In genomic region chr2:45067116-45067515, GRCm38 (mm10) we compare ENCODE assay signal across 10 mouse cellular contexts. TPM values are rescaled to one million over a fixed set of nuclear protein-coding genes. Genes with fewer than 3 reads are reported as not detected.
DNase-seq lines count a peak whose midpoint lies in the region; ATAC-seq and TF ChIP-seq lines count a peak whose summit lies in the region.
"Had no signal": no experiment of that assay in that cellular context is flagged by ENCODE, and none has a peak within 500 bp of the region (broad histone marks: within the 10 kb centered on the region; RNA-seq: fewer than 3 reads in every experiment).

No protein-coding gene starts in this region.

- peak overlapping the region; percentile 81 for H3K27ac ChIP-seq in heart, embryonic 13.5 days (replicated peaks)
- H3K27ac ChIP-seq in midbrain, embryonic 12.5 days (replicated peaks) = 0 out of 2 replicates have a peak overlapping the region, but pooled peaks have one; percentile 25
- H3K27ac ChIP-seq in midbrain, embryonic 15.5 days = no peak overlapping the region
- peak overlapping the region; percentile 84 for H3K27ac ChIP-seq in heart, embryonic 16.5 days (ENCODE audit: low read length)
- 0 out of 2 replicates have a peak overlapping the region, but pooled peaks have one; percentile 24 for H3K27ac ChIP-seq in neural tube, embryonic 13.5 days (replicated peaks)
- no peak overlapping the region for H3K27ac ChIP-seq in intestine, postnatal 0 days (ENCODE audit: low read depth, low read length)

- no peak; the same call in 1 of the 2 replicates for ATAC-seq in heart, embryonic 13.5 days (ENCODE audit: extremely low read depth, insufficient number of reproducible peaks, low FRiP score, low TSS enrichment)
- no peak for ATAC-seq in midbrain, embryonic 12.5 days (ENCODE audit: low FRiP score, low read depth)
- ATAC-seq in midbrain, embryonic 15.5 days (replicated peaks) = no peak
- peak; percentile 77 for ATAC-seq in heart, embryonic 16.5 days (replicated peaks; ENCODE audit: extremely low read depth, insufficient read depth, low FRiP score)
- no peak for ATAC-seq in neural tube, embryonic 13.5 days (ENCODE audit: low read depth)
- no peak for ATAC-seq in intestine, postnatal 0 days

- H3K4me1 ChIP-seq in heart, embryonic 13.5 days = peaks cover 73% of the 10 kb centered on the region
- peaks cover 55% of the 10 kb centered on the region for H3K4me1 ChIP-seq in midbrain, embryonic 12.5 days
- H3K4me1 ChIP-seq in midbrain, embryonic 15.5 days = peaks cover 16% of the 10 kb centered on the region
- H3K4me1 ChIP-seq in heart, embryonic 16.5 days (ENCODE audit: control insufficient read depth, insufficient read depth, low read length) = peaks cover 28% of the 10 kb centered on the region
- peaks cover 55% of the 10 kb centered on the region for H3K4me1 ChIP-seq in neural tube, embryonic 13.5 days (replicated peaks)
- no peaks in the 10 kb centered on the region for H3K4me1 ChIP-seq in intestine, postnatal 0 days (replicated peaks; ENCODE audit: control insufficient read depth, insufficient read depth, low read length)

- H3K4me3 ChIP-seq in heart, embryonic 13.5 days = no peak overlapping the region
- no peak overlapping the region for H3K4me3 ChIP-seq in midbrain, embryonic 12.5 days
- H3K4me3 ChIP-seq in midbrain, embryonic 15.5 days = no peak overlapping the region
- H3K4me3 ChIP-seq in heart, embryonic 16.5 days (ENCODE audit: low read length) = no peak overlapping the region
- no peak overlapping the region for H3K4me3 ChIP-seq in neural tube, embryonic 13.5 days
- H3K4me3 ChIP-seq in intestine, postnatal 0 days (ENCODE audit: low read depth, low read length) = no peak overlapping the region

- H3K36me3 ChIP-seq in heart, embryonic 13.5 days = peaks cover 4% of the 10 kb centered on the region; the same call in 1 of the 2 replicates
- 0 out of 2 replicates have a peak, but pooled peaks cover 4% of the 10 kb centered on the region for H3K36me3 ChIP-seq in midbrain, embryonic 12.5 days
- no peaks in the 10 kb centered on the region for H3K36me3 ChIP-seq in midbrain, embryonic 15.5 days (replicated peaks)
- H3K36me3 ChIP-seq in heart, embryonic 16.5 days (ENCODE audit: control insufficient read depth, insufficient read depth) = no peaks in the 10 kb centered on the region
- H3K36me3 ChIP-seq in neural tube, embryonic 13.5 days = 0 out of 2 replicates have a peak, but pooled peaks cover 3% of the 10 kb centered on the region
- no peaks in the 10 kb centered on the region for H3K36me3 ChIP-seq in intestine, postnatal 0 days (ENCODE audit: control insufficient read depth, insufficient read depth)

- WGBS in heart, embryonic 13.5 days = 13% methylated on average over 5 of the region's 5 CpGs
- WGBS in midbrain, embryonic 12.5 days = 41% methylated on average over 5 of the region's 5 CpGs
- 48% methylated on average over 5 of the region's 5 CpGs for WGBS in midbrain, embryonic 15.5 days
- WGBS in heart, embryonic 16.5 days = 21% methylated on average over 5 of the region's 5 CpGs
- 28% methylated on average over 5 of the region's 5 CpGs for WGBS in neural tube, embryonic 13.5 days
- WGBS in intestine, postnatal 0 days = 49% methylated on average over 5 of the region's 5 CpGs

- no peak overlapping the region for H3K9ac ChIP-seq in heart, embryonic 13.5 days
- no peak overlapping the region for H3K9ac ChIP-seq in midbrain, embryonic 12.5 days (replicated peaks)
- H3K9ac ChIP-seq in midbrain, embryonic 15.5 days = no peak overlapping the region
- H3K9ac ChIP-seq in heart, embryonic 16.5 days (ENCODE audit: low read length) = 0 out of 2 replicates have a peak overlapping the region, but pooled peaks have one; percentile 33
- H3K9ac ChIP-seq in neural tube, embryonic 13.5 days = no peak overlapping the region
- H3K9ac ChIP-seq in intestine, postnatal 0 days (ENCODE audit: low read depth, low read length) = no peak overlapping the region

- no peak for TF ChIP-seq CTCF in intestine, postnatal 0 days (IDR thresholded peaks at IDR 0.05; ENCODE audit: low read depth)

- H3K9me3 ChIP-seq in heart, embryonic 13.5 days = no peaks in the 10 kb centered on the region
- no peaks in the 10 kb centered on the region for H3K9me3 ChIP-seq in midbrain, embryonic 12.5 days
- no peaks in the 10 kb centered on the region for H3K9me3 ChIP-seq in midbrain, embryonic 15.5 days
- no peaks in the 10 kb centered on the region for H3K9me3 ChIP-seq in heart, embryonic 16.5 days (replicated peaks; ENCODE audit: control insufficient read depth, low read length)
- H3K9me3 ChIP-seq in neural tube, embryonic 13.5 days = no peaks in the 10 kb centered on the region
- no peaks in the 10 kb centered on the region for H3K9me3 ChIP-seq in intestine, postnatal 0 days (ENCODE audit: control insufficient read depth)

- peak overlapping the region; percentile 43 for H3K4me2 ChIP-seq in heart, embryonic 13.5 days
- H3K4me2 ChIP-seq in midbrain, embryonic 12.5 days (replicated peaks) = no peak overlapping the region
- H3K4me2 ChIP-seq in midbrain, embryonic 15.5 days = no peak overlapping the region
- peak overlapping the region; percentile 32; the same call in 1 of the 2 replicates for H3K4me2 ChIP-seq in heart, embryonic 16.5 days (ENCODE audit: low read depth, low read length)
- H3K4me2 ChIP-seq in neural tube, embryonic 13.5 days = no peak overlapping the region
- no peak overlapping the region for H3K4me2 ChIP-seq in intestine, postnatal 0 days (replicated peaks; ENCODE audit: low read depth)

- no peaks in the 10 kb centered on the region for H3K27me3 ChIP-seq in heart, embryonic 13.5 days (replicated peaks)
- H3K27me3 ChIP-seq in midbrain, embryonic 12.5 days = no peaks in the 10 kb centered on the region
- no peaks in the 10 kb centered on the region for H3K27me3 ChIP-seq in midbrain, embryonic 15.5 days (replicated peaks)
- no peaks in the 10 kb centered on the region for H3K27me3 ChIP-seq in heart, embryonic 16.5 days (ENCODE audit: control insufficient read depth, insufficient read depth, low read length)
- no peaks in the 10 kb centered on the region for H3K27me3 ChIP-seq in neural tube, embryonic 13.5 days
- H3K27me3 ChIP-seq in intestine, postnatal 0 days (replicated peaks; ENCODE audit: control insufficient read depth, insufficient read depth, low read length) = no peaks in the 10 kb centered on the region

- DNase-seq in heart, adult 8-10 months (ENCODE audit: low spot score) = no peak
- DNase-seq in frontal cortex, adult 2 months (ENCODE audit: extremely low spot score in 1 of 2, low spot score in 1 of 2) = no peak
- DNase-seq: spleen, adult 18-20 months; thymus, postnatal 14 days had no signal

RNA-seq across cellular contexts. Expression of gene Zeb2, which starts 50.1 kb away (rescaled TPM):
- 21.8 and 22.4 TPM in 2 replicates for polyA plus RNA-seq in heart, embryonic 13.5 days (2015; fragmentation: Nextera tagmentation; extraction: Ambion mirVana)
- total RNA-seq in heart, adult 8-10 months (2022) = 10 to 100 TPM; 41.1 to 54.9 (median 50.8) TPM
- polyA plus RNA-seq in midbrain, embryonic 12.5 days (2016; fragmentation: Nextera tagmentation; extraction: Ambion mirVana) = 66.6 and 68.7 TPM in 2 replicates
- polyA plus RNA-seq in midbrain, embryonic 15.5 days (2015; fragmentation: Nextera tagmentation; extraction: Ambion mirVana) = 30.8 and 31.5 TPM in 2 replicates
- 19.9 and 25.2 TPM in 2 replicates for polyA plus RNA-seq in heart, embryonic 16.5 days (2015; fragmentation: Nextera tagmentation; extraction: Ambion mirVana)
- polyA plus RNA-seq in neural tube, embryonic 13.5 days (2015; fragmentation: Nextera tagmentation; extraction: Ambion mirVana) = 48.9 and 55.7 TPM in 2 replicates
- polyA plus RNA-seq in intestine, postnatal 0 days (2015; fragmentation: Nextera tagmentation; extraction: Ambion mirVana) = 13.1 and 14.2 TPM in 2 replicates
- polyA plus RNA-seq in frontal cortex, adult 2 months (2012; rRNA removed) = 97.6 and 109 TPM in 2 replicates

Comparison
In these comparisons a context has a peak if more than half of its experiments do, and no peak if none do; other contexts are left out.
1. H3K27ac ChIP-seq: peak in heart, embryonic 13.5 days (single experiment), midbrain, embryonic 12.5 days (single experiment), heart, embryonic 16.5 days (single experiment) and neural tube, embryonic 13.5 days (single experiment); none in midbrain, embryonic 15.5 days (single experiment) and intestine, postnatal 0 days (single experiment).
2. H3K4me2 ChIP-seq: peak in heart, embryonic 13.5 days (single experiment) and heart, embryonic 16.5 days (single experiment); none in midbrain, embryonic 12.5 days (single experiment), midbrain, embryonic 15.5 days (single experiment), neural tube, embryonic 13.5 days (single experiment) and intestine, postnatal 0 days (single experiment).